Mouse (Mus musculus): ENCODE results near the gene Gm9887. TPM values are rescaled to one million over a fixed set of nuclear protein-coding genes. Genes with fewer than 3 reads are reported as not detected.
"Not testable (repeated sequence)": the region's sequence is repeated elsewhere in the genome, so short reads cannot be mapped to it uniquely, and the experiment has no call there.

Gene Gm9887
- polyA plus RNA-seq, 1 experiment = 4.8 TPM

DNA sequence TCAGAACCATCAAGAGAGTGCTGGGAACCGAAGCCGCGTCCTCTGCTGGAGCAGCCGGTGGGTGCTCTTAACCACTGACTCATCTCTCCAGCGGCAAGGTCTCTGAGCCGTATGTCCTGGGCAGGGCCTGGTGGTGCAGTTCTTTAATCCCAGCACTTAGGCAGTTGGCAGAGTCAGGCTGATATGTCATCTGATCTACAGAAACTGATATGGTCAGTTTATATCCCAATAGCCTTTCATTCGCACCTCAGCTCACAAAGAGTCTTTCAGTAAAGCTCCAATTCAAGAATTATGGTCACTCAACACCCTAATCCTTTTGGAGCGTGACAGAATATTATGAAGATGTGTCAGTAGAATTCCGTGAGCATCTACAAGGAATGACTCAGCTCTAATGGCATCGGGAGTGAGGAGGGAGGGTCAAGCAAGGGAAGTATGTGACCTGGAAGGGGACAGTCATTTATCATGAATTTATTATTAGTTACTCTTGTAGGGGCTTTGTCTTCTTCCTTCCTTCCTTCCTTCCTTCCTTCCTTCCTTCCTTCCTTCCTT lies 16.1 kb upstream of the Gm9887 start:
- H3K9me3 ChIP-seq = no peaks in the 10 kb centered on the region
- H3K27me3 ChIP-seq (replicated peaks) = no peaks in the 10 kb centered on the region
- TF ChIP-seq GATA1 (IDR thresholded peaks at IDR 0.05; ENCODE audit: borderline replicate concordance, low read length) = no peak
- H3K4me1 ChIP-seq = peaks cover 17% of the 10 kb centered on the region
- no peak overlapping the region for H3K4me3 ChIP-seq (replicated peaks)
- no peaks in the 10 kb centered on the region for H3K36me3 ChIP-seq (replicated peaks; ENCODE audit: low read length)

DNA sequence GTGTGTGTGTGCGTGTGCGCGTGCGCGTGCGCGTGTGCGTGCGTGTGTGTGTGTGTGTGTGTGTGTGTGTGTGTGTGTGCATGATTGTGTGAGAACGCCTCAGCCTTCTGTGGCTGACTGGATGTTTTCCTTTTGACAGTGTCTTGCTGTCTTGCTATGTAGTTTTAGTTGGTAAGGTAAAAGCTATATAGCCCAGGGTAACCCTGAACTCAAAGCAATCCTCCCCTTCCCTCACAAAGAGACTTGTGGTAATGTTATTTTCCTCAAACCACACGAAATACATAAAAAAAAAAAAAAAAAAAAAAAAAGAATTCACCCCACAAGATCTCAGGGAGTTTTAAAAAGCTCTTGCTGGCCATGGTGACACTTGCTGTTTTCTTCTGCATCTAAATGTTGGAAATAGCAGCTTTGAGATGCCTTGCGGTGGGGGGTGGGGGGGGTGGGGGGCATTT lies 14.0 kb upstream of the Gm9887 start:
- H3K4me1 ChIP-seq = peaks cover 23% of the 10 kb centered on the region
- not testable (repeated sequence) for H3K36me3 ChIP-seq (replicated peaks; ENCODE audit: low read length); H3K27me3 ChIP-seq (replicated peaks)

DNA sequence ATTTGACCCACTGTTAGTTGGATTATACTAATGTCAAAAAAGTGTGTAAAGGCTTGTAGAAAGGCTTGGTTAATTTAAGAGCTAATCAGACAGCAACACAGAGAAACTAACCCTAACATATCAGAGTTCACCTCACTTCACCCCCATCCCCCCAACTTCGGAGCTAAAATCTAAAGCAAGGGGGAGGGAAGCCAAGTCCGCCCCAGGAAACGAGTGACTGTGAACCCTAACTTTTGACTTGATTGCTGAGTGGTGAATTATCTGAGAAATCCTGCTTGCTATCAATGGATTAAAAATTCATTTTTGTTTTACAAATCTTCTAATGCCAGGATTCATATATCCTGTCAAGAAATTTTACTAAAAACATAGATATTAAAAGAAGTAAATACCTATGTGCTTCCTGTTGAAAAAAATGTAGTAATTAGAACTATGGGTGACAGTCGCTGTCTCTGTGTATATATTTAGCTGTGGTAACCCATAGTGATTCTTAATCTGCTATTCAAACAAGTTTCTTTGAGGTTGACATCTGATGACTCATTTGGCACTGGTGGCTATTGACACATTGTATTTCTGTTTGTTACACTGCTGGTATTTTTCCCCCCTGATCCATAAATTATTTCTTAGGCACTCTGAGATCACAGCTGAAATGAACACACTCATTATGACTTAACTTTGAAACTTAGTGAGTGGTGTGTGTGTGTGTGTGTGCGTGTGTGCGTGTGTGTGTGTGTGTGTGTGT lies 13.5 kb upstream of the Gm9887 start:
- H3K9me3 ChIP-seq = no peaks in the 10 kb centered on the region
- peaks cover 4% of the 10 kb centered on the region for H3K36me3 ChIP-seq (replicated peaks; ENCODE audit: low read length)
- no peaks in the 10 kb centered on the region for H3K27me3 ChIP-seq (replicated peaks)
- no peak for TF ChIP-seq GATA1 (IDR thresholded peaks at IDR 0.05; ENCODE audit: borderline replicate concordance, low read length)
- TF ChIP-seq FLI1 (IDR thresholded peaks at IDR 0.05; ENCODE audit: low read length) = no peak
- peaks cover 23% of the 10 kb centered on the region for H3K4me1 ChIP-seq
- no peak overlapping the region for H3K4me3 ChIP-seq (replicated peaks)

More for the DNA sequence above, 14.0 kb upstream of the Gm9887 start:
- H3K9me3 ChIP-seq; H3K4me3 ChIP-seq (replicated peaks): not testable (repeated sequence)

DNA sequence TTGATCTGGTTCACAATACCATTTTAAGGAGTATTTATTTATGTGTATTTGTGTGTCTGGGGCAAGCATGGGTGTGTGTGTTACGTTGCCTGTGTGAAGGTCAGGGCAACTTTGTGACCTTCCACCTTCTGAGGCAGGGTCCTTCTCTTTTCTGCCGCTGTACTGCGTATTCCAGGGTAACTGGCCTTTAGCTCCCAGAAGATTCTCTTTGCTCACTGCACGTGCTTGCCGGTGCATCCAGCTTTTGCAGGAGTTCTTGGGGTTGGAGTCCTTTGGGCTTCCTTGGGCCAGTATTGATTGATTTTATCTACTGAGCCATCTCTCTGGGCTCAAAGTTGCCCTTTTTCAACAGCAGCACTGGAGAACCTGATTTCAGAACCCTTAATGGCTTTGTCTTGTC lies 12.3 kb upstream of the Gm9887 start:
- Histone ChIP-seq H3K27me3 (replicated peaks) (no peaks in the 10 kb centered on the region), H3K36me3 (replicated peaks; ENCODE audit: low read length) (peaks cover 8% of the 10 kb centered on the region), H3K4me1 (peaks cover 23% of the 10 kb centered on the region), H3K9me3 (no peaks in the 10 kb centered on the region), H3K4me3 (replicated peaks) (no peak overlapping the region)
- no peak for TF ChIP-seq FLI1 (IDR thresholded peaks at IDR 0.05; ENCODE audit: low read length)
- no peak for TF ChIP-seq GATA1 (IDR thresholded peaks at IDR 0.05; ENCODE audit: borderline replicate concordance, low read length)

DNA sequence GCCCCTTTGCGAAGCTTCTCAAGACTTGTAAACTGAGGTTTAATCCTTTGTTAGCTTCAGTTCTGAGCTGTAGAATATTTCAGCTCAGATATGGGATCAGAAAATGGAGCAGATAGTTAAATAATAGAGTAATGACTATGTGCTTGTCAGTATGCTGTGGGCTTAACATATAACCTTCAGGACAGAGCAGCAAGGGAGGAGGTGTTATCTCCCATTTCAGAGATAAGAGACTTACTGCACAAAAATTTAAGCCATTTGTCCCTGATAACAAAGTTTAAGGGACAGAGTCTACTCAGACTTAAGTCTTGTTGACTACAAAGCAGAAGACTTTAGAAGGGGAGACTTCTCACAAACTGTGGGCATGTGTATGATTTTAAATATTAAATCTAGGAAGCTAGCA lies 10.6 kb upstream of the Gm9887 start:
- TF ChIP-seq FLI1 (IDR thresholded peaks at IDR 0.05; ENCODE audit: low read length) = no peak
- no peak for TF ChIP-seq GATA1 (IDR thresholded peaks at IDR 0.05; ENCODE audit: borderline replicate concordance, low read length)
- peaks cover 34% of the 10 kb centered on the region for H3K4me1 ChIP-seq
- H3K27me3 ChIP-seq (replicated peaks) = no peaks in the 10 kb centered on the region
- no peak overlapping the region for H3K4me3 ChIP-seq (replicated peaks)
- H3K9me3 ChIP-seq = no peaks in the 10 kb centered on the region
- H3K36me3 ChIP-seq (replicated peaks; ENCODE audit: low read length) = peaks cover 16% of the 10 kb centered on the region

DNA sequence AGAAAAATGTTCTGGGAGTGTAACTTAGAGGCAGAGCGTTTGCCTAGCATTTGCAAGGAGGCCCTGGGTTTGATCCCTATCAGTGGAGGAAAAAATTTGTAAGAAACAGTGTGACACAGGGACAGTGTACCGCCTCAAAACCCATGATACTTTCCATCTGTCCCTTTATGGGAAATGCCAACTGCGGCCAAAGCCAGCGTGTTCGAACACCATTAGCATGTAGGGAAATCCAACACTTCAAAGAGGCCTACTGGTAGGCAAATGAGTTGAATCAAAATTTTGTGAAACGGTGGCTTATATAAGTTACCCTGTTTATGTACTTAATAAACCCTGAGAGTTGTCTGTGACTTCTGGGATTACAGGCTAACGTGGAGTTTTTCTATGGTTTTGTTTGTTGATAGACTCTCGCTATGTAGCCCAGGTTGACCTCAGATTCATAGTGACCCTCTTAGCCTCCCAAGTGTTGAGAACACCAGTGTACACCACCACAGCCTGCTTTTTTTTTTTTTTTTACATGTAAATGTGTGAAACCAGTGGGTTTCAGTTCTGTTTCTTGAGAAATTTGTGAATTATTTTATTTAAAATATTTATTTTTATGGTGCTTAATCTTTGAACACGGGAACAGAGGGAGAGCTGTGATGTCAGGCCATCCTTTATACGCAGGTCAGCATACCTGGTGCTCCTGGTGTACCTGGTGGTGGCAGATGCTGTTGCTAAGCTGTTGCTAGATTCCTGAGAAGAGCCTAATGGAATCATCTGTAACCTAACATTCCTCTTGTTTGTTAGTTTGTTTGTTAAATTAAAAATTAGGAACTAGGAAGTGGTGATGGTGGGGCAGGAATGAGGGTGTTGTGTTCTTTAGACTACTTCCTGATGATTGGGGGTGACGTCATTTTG lies 6.5 kb upstream of the Gm9887 start:
- peaks cover 35% of the 10 kb centered on the region for H3K36me3 ChIP-seq (replicated peaks; ENCODE audit: low read length)
- H3K4me1 ChIP-seq = peaks cover 32% of the 10 kb centered on the region
- no peak overlapping the region for H3K4me3 ChIP-seq (replicated peaks)
- TF ChIP-seq GATA1 (IDR thresholded peaks at IDR 0.05; ENCODE audit: borderline replicate concordance, low read length) (no peak), FLI1 (IDR thresholded peaks at IDR 0.05; ENCODE audit: low read length) (no peak)
- no peaks in the 10 kb centered on the region for H3K9me3 ChIP-seq
- H3K27me3 ChIP-seq (replicated peaks) = no peaks in the 10 kb centered on the region

DNA sequence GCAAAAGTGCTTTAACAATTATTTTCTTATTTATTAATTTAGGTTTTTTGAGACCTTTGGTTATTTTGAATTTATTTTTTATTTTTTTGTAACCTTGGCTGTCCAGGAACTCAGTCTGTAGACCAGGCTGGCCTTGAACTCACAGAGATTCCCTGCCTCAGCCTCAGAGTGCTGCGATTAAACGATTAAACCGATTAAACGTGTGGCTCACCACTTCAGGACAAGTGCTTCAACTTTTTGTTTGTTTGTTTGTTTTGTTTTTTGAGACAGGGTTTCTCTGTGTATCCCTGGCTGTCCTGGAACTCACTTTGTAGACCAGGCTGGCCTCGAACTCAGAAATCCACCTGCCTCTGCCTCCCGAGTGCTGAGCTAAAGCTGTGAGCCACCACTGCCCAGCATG lies 5.4 kb upstream of the Gm9887 start:
- Histone ChIP-seq H3K36me3 (replicated peaks; ENCODE audit: low read length) (peaks cover 46% of the 10 kb centered on the region), H3K4me1 (peaks cover 27% of the 10 kb centered on the region)
- H3K27me3 ChIP-seq (replicated peaks); H3K4me3 ChIP-seq (replicated peaks); H3K9me3 ChIP-seq: not testable (repeated sequence)

DNA sequence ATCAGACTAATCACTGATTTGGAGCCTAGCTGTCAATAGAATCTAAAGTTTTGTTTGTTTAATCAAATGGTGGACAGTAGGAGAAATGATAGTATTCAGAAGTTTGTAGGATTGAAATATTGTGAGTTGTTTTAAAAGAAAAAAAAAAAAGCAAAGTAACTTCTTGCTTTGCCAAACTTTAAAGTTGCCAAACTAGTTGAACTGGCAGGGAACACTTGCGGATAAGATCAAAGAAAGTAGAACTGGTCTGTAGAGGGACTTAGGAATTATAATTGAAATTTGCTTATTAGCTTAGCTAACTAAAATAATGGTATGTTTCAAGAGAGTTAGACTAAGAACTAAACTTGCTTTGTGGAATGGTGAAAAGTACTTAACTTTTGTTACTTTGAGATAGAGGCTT lies 4.9 kb upstream of the Gm9887 start:
- no peak for TF ChIP-seq FLI1 (IDR thresholded peaks at IDR 0.05; ENCODE audit: low read length)
- no peak for TF ChIP-seq GATA1 (IDR thresholded peaks at IDR 0.05; ENCODE audit: borderline replicate concordance, low read length)

DNA sequence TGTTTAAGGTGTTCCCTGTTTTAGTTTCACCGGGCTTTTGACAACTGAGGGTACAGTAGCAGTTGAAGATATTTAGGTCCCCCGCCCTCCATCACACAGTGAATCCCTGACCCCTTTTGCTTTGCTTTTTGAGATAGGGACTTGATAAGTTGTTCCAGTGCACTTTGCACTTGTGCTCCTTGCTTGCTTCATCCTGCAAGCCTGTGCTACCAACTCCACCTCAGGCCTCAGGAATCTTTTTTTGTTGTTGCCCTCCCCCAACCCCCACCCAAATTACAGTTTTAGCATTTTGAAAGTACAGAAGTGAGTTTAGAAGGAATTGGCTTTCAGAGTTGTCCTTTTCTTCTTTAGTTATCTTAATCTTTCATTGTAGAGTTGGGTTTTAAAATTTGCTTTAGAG lies 3.9 kb upstream of the Gm9887 start:
- no peak overlapping the region for H3K4me3 ChIP-seq (replicated peaks)
- no peaks in the 10 kb centered on the region for H3K9me3 ChIP-seq
- H3K36me3 ChIP-seq (replicated peaks; ENCODE audit: low read length) = peaks cover 42% of the 10 kb centered on the region
- H3K4me1 ChIP-seq = peaks cover 27% of the 10 kb centered on the region
- TF ChIP-seq FLI1 (IDR thresholded peaks at IDR 0.05; ENCODE audit: low read length) = no peak
- no peak for TF ChIP-seq GATA1 (IDR thresholded peaks at IDR 0.05; ENCODE audit: borderline replicate concordance, low read length)
- H3K27me3 ChIP-seq (replicated peaks) = no peaks in the 10 kb centered on the region

More for the DNA sequence above, 4.9 kb upstream of the Gm9887 start:
- Histone ChIP-seq H3K27me3 (replicated peaks) (no peaks in the 10 kb centered on the region), H3K4me3 (replicated peaks) (no peak overlapping the region), H3K9me3 (no peaks in the 10 kb centered on the region), H3K36me3 (replicated peaks; ENCODE audit: low read length) (peaks cover 46% of the 10 kb centered on the region), H3K4me1 (peaks cover 27% of the 10 kb centered on the region)

Data from megakaryocyte, embryonic 14.5 days (primary cell).